8 mouse cellular contexts compared by ENCODE assay signal in the genomic region with DNA sequence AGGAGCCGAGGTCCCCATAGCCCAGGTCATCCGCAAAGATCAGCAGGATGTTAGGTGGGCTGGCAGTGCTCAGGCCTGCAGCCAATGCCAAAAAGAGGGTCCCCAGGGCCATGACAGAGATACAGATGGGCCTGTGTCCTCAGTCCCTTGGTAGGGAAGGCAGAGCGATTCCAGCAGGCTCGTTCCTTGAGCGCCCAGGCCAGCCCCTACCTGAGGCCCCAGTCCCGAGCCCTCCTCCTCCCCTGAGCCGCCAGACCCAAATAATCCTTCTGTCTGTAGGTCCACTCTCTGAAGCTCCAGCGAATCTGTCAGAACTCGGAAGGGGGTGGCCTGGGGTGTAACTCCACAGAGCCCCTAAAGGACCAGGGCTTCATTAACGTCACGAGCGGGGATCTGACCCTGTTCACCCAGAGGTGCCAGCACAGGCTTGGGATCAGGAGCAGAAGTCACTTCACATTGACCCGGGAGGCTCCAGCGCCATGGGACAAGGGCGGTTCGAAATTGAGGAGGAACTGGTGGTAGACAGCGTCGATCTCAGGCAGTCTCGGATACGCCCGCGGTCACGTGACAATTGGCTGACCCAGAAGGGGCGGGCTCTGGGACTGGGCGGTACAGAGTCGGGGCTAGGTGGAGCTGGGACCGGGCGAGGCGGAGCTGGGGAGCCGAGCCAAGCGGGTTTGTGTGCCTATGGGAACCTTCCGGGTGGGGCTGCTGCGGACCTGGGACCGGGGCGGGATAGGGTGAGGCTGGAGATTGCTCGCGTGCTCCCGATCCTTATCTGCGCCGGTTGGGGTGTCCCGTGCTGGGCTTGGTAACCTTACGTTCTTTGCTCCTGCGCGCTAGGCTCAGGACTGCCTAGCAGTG. TPM values are rescaled to one million over a fixed set of nuclear protein-coding genes. Genes with fewer than 3 reads are reported as not detected.
DNase-seq lines count a peak whose midpoint lies in the region; ATAC-seq and TF ChIP-seq lines count a peak whose summit lies in the region.

No protein-coding gene starts in this region.

- in situ Hi-C loops in CH12.LX (cut with MboI; ENCODE audit: low pct_ligation_motif_present, low pct_unique_long_range_greater_than_20kb, low sequenced_read_pairs): loop anchor here (5.0 kb wide), 1 partner anchor 56 kb away; no protein-coding TSS in a partner anchor

- WGBS in forebrain, embryonic 12.5 days: 10% methylated on average over 43 of the region's 44 CpGs
- WGBS in heart, postnatal 0 days: 8% methylated on average over 43 of the region's 44 CpGs
- 10% methylated on average over 44 of the region's 44 CpGs for WGBS in large intestine, adult 2 months
- WGBS in liver, postnatal 0 days (ENCODE audit: insufficient replicate concordance): 9% methylated on average over 44 of the region's 44 CpGs
- 10% methylated on average over 44 of the region's 44 CpGs for WGBS in neural tube, embryonic 14.5 days

- H3K9ac ChIP-seq in CH12.LX (ENCODE audit: insufficient read depth, low read depth): peak overlapping the region; percentile 60
- peak overlapping the region; percentile 69 for H3K9ac ChIP-seq in forebrain, embryonic 12.5 days
- H3K9ac ChIP-seq in heart, postnatal 0 days (replicated peaks; ENCODE audit: low read depth, low read length): peak overlapping the region; percentile 46
- peak overlapping the region; percentile 66 for H3K9ac ChIP-seq in liver, postnatal 0 days (replicated peaks)
- H3K9ac ChIP-seq in neural tube, embryonic 14.5 days (replicated peaks; ENCODE audit: low read depth, low read length): peak overlapping the region; percentile 64

- peak; percentile 94 for DNase-seq in CH12.LX (ENCODE audit: extremely low read depth)
- peak; percentile 91 for DNase-seq in c-Kit-positive CD71-positive TER-119-positive erythroid progenitor cells, embryonic 14.5 days (ENCODE audit: low spot score)
- peak; percentile 90 for DNase-seq in heart, postnatal 0 days (ENCODE audit: low spot score)
- peak; percentile 84 for DNase-seq in large intestine, adult 2 months (ENCODE audit: low read depth, low spot score)
- peak; percentile 95 for DNase-seq in liver, postnatal 0 days
- DNase-seq in testis, postnatal 10 days (ENCODE audit: low spot score): peak; percentile 93

- no peaks in the 10 kb centered on the region for H3K79me2 ChIP-seq in CH12.LX (replicated peaks; ENCODE audit: control insufficient read depth, extremely low read depth, insufficient read depth, poor library complexity, severe bottlenecking)

- dilution Hi-C loops in CH12.LX (cut with MboI; ENCODE audit: extremely low pct_ligation_motif_present, extremely low pct_unique_long_range_greater_than_20kb, low sequenced_read_pairs): no loop called here

- H3K4me3 ChIP-seq in CH12.LX (replicated peaks in 1 of 3; ENCODE audit: low read depth in 2 of 3, low read length in 2 of 3, poor library complexity in 1 of 3): peak overlapping the region; percentile 63 to 95 (median 71)
- peak overlapping the region; percentile 58 for H3K4me3 ChIP-seq in forebrain, embryonic 12.5 days (replicated peaks)
- H3K4me3 ChIP-seq in heart, postnatal 0 days (ENCODE audit: low read depth, low read length): peak overlapping the region; percentile 54
- peak overlapping the region; percentile 59 for H3K4me3 ChIP-seq in liver, postnatal 0 days (ENCODE audit: low read depth, low read length)
- H3K4me3 ChIP-seq in neural tube, embryonic 14.5 days (ENCODE audit: low read depth, low read length): peak overlapping the region; percentile 57

- TF ChIP-seq POLR2A in CH12.LX (IDR thresholded peaks at IDR 0.05; ENCODE audit: low read depth, low read length): peak; percentile 81

- no peak for TF ChIP-seq RAD21 in CH12.LX (IDR thresholded peaks at IDR 0.05; ENCODE audit: low read depth, low read length)

- peaks cover 11 to 29% of the 10 kb centered on the region in 2 experiments for H3K4me1 ChIP-seq in CH12.LX (ENCODE audit: control insufficient read depth in 1 of 2, insufficient read depth in 2 of 2)
- peaks cover 13% of the 10 kb centered on the region for H3K4me1 ChIP-seq in forebrain, embryonic 12.5 days
- H3K4me1 ChIP-seq in heart, postnatal 0 days (ENCODE audit: control insufficient read depth, insufficient read depth): peaks cover 10% of the 10 kb centered on the region
- H3K4me1 ChIP-seq in liver, postnatal 0 days (ENCODE audit: insufficient read depth): peaks cover 18% of the 10 kb centered on the region
- peaks cover 5% of the 10 kb centered on the region; the same call in 1 of the 2 replicates for H3K4me1 ChIP-seq in neural tube, embryonic 14.5 days (ENCODE audit: control insufficient read depth, insufficient read depth, low read length)

- H3K27me3 ChIP-seq in CH12.LX (replicated peaks): no peaks in the 10 kb centered on the region
- peaks cover 16% of the 10 kb centered on the region; the same call in 1 of the 2 replicates for H3K27me3 ChIP-seq in forebrain, embryonic 12.5 days
- H3K27me3 ChIP-seq in heart, postnatal 0 days (ENCODE audit: control insufficient read depth, insufficient read depth, low read length): no peaks in the 10 kb centered on the region
- no peaks in the 10 kb centered on the region for H3K27me3 ChIP-seq in liver, postnatal 0 days (ENCODE audit: insufficient read depth, low read length)
- H3K27me3 ChIP-seq in neural tube, embryonic 14.5 days (ENCODE audit: control insufficient read depth, insufficient read depth, low read length): no peaks in the 10 kb centered on the region

- H3K36me3 ChIP-seq in CH12.LX (replicated peaks in 1 of 2; ENCODE audit: control insufficient read depth in 1 of 2, insufficient read depth in 1 of 2, low read length in 1 of 2): peaks cover 2 to 35% of the 10 kb centered on the region in 2 experiments
- H3K36me3 ChIP-seq in forebrain, embryonic 12.5 days (replicated peaks): no peaks in the 10 kb centered on the region
- no peaks in the 10 kb centered on the region for H3K36me3 ChIP-seq in heart, postnatal 0 days (replicated peaks; ENCODE audit: control insufficient read depth, insufficient read depth, low read length)
- no peaks in the 10 kb centered on the region for H3K36me3 ChIP-seq in liver, postnatal 0 days (replicated peaks; ENCODE audit: insufficient read depth, low read length)
- H3K36me3 ChIP-seq in neural tube, embryonic 14.5 days (ENCODE audit: control insufficient read depth, insufficient read depth, low read length): no peaks in the 10 kb centered on the region

- peak overlapping the region; percentile 59 for H3K4me2 ChIP-seq in CH12.LX (ENCODE audit: insufficient read depth, low read depth, poor library complexity, severe bottlenecking)
- peak overlapping the region; percentile 82 for H3K4me2 ChIP-seq in forebrain, embryonic 12.5 days
- H3K4me2 ChIP-seq in heart, postnatal 0 days (ENCODE audit: low read depth, low read length): peak overlapping the region; percentile 88
- peak overlapping the region; percentile 84 for H3K4me2 ChIP-seq in liver, postnatal 0 days (ENCODE audit: low read depth, low read length)
- peak overlapping the region; percentile 95 for H3K4me2 ChIP-seq in neural tube, embryonic 14.5 days (ENCODE audit: low read depth, low read length)

- no peak overlapping the region for H3K27ac ChIP-seq in CH12.LX (ENCODE audit: insufficient read depth, low read depth)
- H3K27ac ChIP-seq in forebrain, embryonic 12.5 days: peak overlapping the region; percentile 66; the same call in 1 of the 2 replicates
- peak overlapping the region; percentile 80 for H3K27ac ChIP-seq in heart, postnatal 0 days (ENCODE audit: low read depth)
- peak overlapping the region; percentile 66 for H3K27ac ChIP-seq in liver, postnatal 0 days (ENCODE audit: low read depth)
- H3K27ac ChIP-seq in neural tube, embryonic 14.5 days (ENCODE audit: low read depth, low read length): peak overlapping the region; percentile 77

- H3K9me3 ChIP-seq in CH12.LX (replicated peaks; ENCODE audit: low read length): no peaks in the 10 kb centered on the region
- no peaks in the 10 kb centered on the region for H3K9me3 ChIP-seq in forebrain, embryonic 12.5 days
- no peaks in the 10 kb centered on the region for H3K9me3 ChIP-seq in heart, postnatal 0 days (replicated peaks; ENCODE audit: control insufficient read depth, low read length)
- no peaks in the 10 kb centered on the region for H3K9me3 ChIP-seq in liver, postnatal 0 days (ENCODE audit: low read length)
- no peaks in the 10 kb centered on the region for H3K9me3 ChIP-seq in neural tube, embryonic 14.5 days (ENCODE audit: control insufficient read depth, low read length)

- ATAC-seq in forebrain, embryonic 12.5 days (ENCODE audit: low FRiP score): peak; percentile 98
- peak; percentile 92 for ATAC-seq in heart, postnatal 0 days (ENCODE audit: insufficient read depth, low read depth)
- ATAC-seq in liver, postnatal 0 days: peak; percentile 97
- ATAC-seq in neural tube, embryonic 14.5 days (ENCODE audit: low read depth): peak; percentile 97

- no peak for TF ChIP-seq CTCF in CH12.LX (conservative IDR thresholded peaks at IDR 0.05 in 1 of 2, IDR thresholded peaks at IDR 0.05 in 1 of 2; ENCODE audit: low read depth in 2 of 2, low read length in 2 of 2)
- TF ChIP-seq CTCF in heart, postnatal 0 days (IDR thresholded peaks at IDR 0.05; ENCODE audit: low read depth): peak; percentile 6; the same call in 1 of the 2 replicates
- no peak for TF ChIP-seq CTCF in liver, postnatal 0 days (IDR thresholded peaks at IDR 0.05; ENCODE audit: low read depth)

- no peak for TF ChIP-seq EP300 in CH12.LX (IDR thresholded peaks at IDR 0.05; ENCODE audit: low read length)
- no peak for TF ChIP-seq EP300 in heart, postnatal 0 days (IDR thresholded peaks at IDR 0.05; ENCODE audit: low read depth)
- TF ChIP-seq EP300 in liver, postnatal 0 days (IDR thresholded peaks at IDR 0.05; ENCODE audit: low read depth): no peak

RNA-seq across cellular contexts. Expression of gene Arsa, which starts 1.4 kb away (rescaled TPM):
- 6.3 and 9.3 TPM in 2 replicates for total RNA-seq in CH12.LX (2012; rRNA removed)
- total RNA-seq in CH12.LX (2014; rRNA removed): 8.3 and 10.3 TPM in 2 replicates
- polyA plus RNA-seq in CH12.LX (2012; ENCODE audit: insufficient read length, low read depth): 9.5 and 9.9 TPM in 2 replicates
- 12.5 and 13.6 TPM in 2 replicates for polyA plus RNA-seq in forebrain, embryonic 12.5 days (2016; fragmentation: Nextera tagmentation; extraction: Ambion mirVana)
- 14.1 and 17.6 TPM in 2 replicates for total RNA-seq in heart, postnatal 0 days (2014; rRNA removed; ENCODE audit: low replicate concordance)
- 10.4 and 12.7 TPM in 2 replicates for polyA plus RNA-seq in heart, postnatal 0 days (2015; fragmentation: Nextera tagmentation; extraction: Ambion mirVana)
- polyA plus RNA-seq in large intestine, adult 2 months (2012; rRNA removed): 16.9 and 27.7 TPM in 2 replicates
- 4.7 and 5.5 TPM in 2 replicates for polyA plus RNA-seq in liver, postnatal 0 days (2015; fragmentation: Nextera tagmentation; extraction: Ambion mirVana)
- polyA plus RNA-seq in neural tube, embryonic 14.5 days (2014; fragmentation: Nextera tagmentation; extraction: Ambion mirVana): 17.3 and 18.9 TPM in 2 replicates

RNA-seq across cellular contexts. Expression of gene Mapk8ip2, which starts 22.1 kb away (rescaled TPM):
- 0.04 TPM in 1 of 2 replicates, not detected in the other for total RNA-seq in CH12.LX (2012; rRNA removed)
- total RNA-seq in CH12.LX (2014; rRNA removed): not detected in 2 replicates
- polyA plus RNA-seq in CH12.LX (2012; ENCODE audit: insufficient read length, low read depth): not detected in 2 replicates
- 44.1 and 51.6 TPM in 2 replicates for polyA plus RNA-seq in forebrain, embryonic 12.5 days (2016; fragmentation: Nextera tagmentation; extraction: Ambion mirVana)
- 0.84 TPM in 1 of 2 replicates, not detected in the other for total RNA-seq in heart, postnatal 0 days (2014; rRNA removed; ENCODE audit: low replicate concordance)
- polyA plus RNA-seq in heart, postnatal 0 days (2015; fragmentation: Nextera tagmentation; extraction: Ambion mirVana): 0.15 and 0.23 TPM in 2 replicates
- 1.1 and 1.2 TPM in 2 replicates for polyA plus RNA-seq in large intestine, adult 2 months (2012; rRNA removed)
- polyA plus RNA-seq in liver, postnatal 0 days (2015; fragmentation: Nextera tagmentation; extraction: Ambion mirVana): not detected in 2 replicates
- polyA plus RNA-seq in neural tube, embryonic 14.5 days (2014; fragmentation: Nextera tagmentation; extraction: Ambion mirVana): 64.5 and 73.1 TPM in 2 replicates

RNA-seq across cellular contexts. Expression of gene Shank3, which starts 23.6 kb away (rescaled TPM):
- total RNA-seq in CH12.LX (2012; rRNA removed) (not detected in 2 replicates), CH12.LX (2014; rRNA removed) (not detected in 2 replicates)
- not detected in 2 replicates for polyA plus RNA-seq in CH12.LX (2012; ENCODE audit: insufficient read length, low read depth)
- polyA plus RNA-seq in forebrain, embryonic 12.5 days (2016; fragmentation: Nextera tagmentation; extraction: Ambion mirVana): 7.9 and 8.8 TPM in 2 replicates
- 17.1 and 26.5 TPM in 2 replicates for total RNA-seq in heart, postnatal 0 days (2014; rRNA removed; ENCODE audit: low replicate concordance)
- 0.81 and 1.1 TPM in 2 replicates for polyA plus RNA-seq in heart, postnatal 0 days (2015; fragmentation: Nextera tagmentation; extraction: Ambion mirVana)
- 3.0 and 5.5 TPM in 2 replicates for polyA plus RNA-seq in large intestine, adult 2 months (2012; rRNA removed)
- 0.27 and 0.81 TPM in 2 replicates for polyA plus RNA-seq in liver, postnatal 0 days (2015; fragmentation: Nextera tagmentation; extraction: Ambion mirVana)
- polyA plus RNA-seq in neural tube, embryonic 14.5 days (2014; fragmentation: Nextera tagmentation; extraction: Ambion mirVana): 7.4 and 10.1 TPM in 2 replicates

RNA-seq across cellular contexts. Expression of gene Chkb, which starts 46.1 kb away (rescaled TPM):
- 24.0 and 26.4 TPM in 2 replicates for total RNA-seq in CH12.LX (2012; rRNA removed)
- 21.1 and 25.9 TPM in 2 replicates for total RNA-seq in CH12.LX (2014; rRNA removed)
- 25.0 and 31.8 TPM in 2 replicates for polyA plus RNA-seq in CH12.LX (2012; ENCODE audit: insufficient read length, low read depth)
- polyA plus RNA-seq in forebrain, embryonic 12.5 days (2016; fragmentation: Nextera tagmentation; extraction: Ambion mirVana): 58.8 and 62.6 TPM in 2 replicates
- total RNA-seq in heart, postnatal 0 days (2014; rRNA removed; ENCODE audit: low replicate concordance): 64.5 and 78.3 TPM in 2 replicates
- polyA plus RNA-seq in heart, postnatal 0 days (2015; fragmentation: Nextera tagmentation; extraction: Ambion mirVana): 130 and 142 TPM in 2 replicates
- 125 and 129 TPM in 2 replicates for polyA plus RNA-seq in large intestine, adult 2 months (2012; rRNA removed)
- polyA plus RNA-seq in liver, postnatal 0 days (2015; fragmentation: Nextera tagmentation; extraction: Ambion mirVana): 42.7 and 44.3 TPM in 2 replicates
- polyA plus RNA-seq in neural tube, embryonic 14.5 days (2014; fragmentation: Nextera tagmentation; extraction: Ambion mirVana): 76.5 and 80.9 TPM in 2 replicates

RNA-seq across cellular contexts. Expression of gene Gm44502, which starts 46.3 kb away (rescaled TPM):
- total RNA-seq in CH12.LX (2012; rRNA removed) (0.13 and 0.34 TPM in 2 replicates), CH12.LX (2014; rRNA removed) (0.15 TPM in 1 of 2 replicates, not detected in the other)
- 1.9 TPM in 1 of 2 replicates, not detected in the other for polyA plus RNA-seq in CH12.LX (2012; ENCODE audit: insufficient read length, low read depth)
- polyA plus RNA-seq in forebrain, embryonic 12.5 days (2016; fragmentation: Nextera tagmentation; extraction: Ambion mirVana): 0.27 TPM in 1 of 2 replicates, not detected in the other
- total RNA-seq in heart, postnatal 0 days (2014; rRNA removed; ENCODE audit: low replicate concordance): 0.08 and 2.4 TPM in 2 replicates
- 0.80 and 0.82 TPM in 2 replicates for polyA plus RNA-seq in heart, postnatal 0 days (2015; fragmentation: Nextera tagmentation; extraction: Ambion mirVana)
- polyA plus RNA-seq in large intestine, adult 2 months (2012; rRNA removed): 0.68 and 1.4 TPM in 2 replicates
- not detected in 2 replicates for polyA plus RNA-seq in liver, postnatal 0 days (2015; fragmentation: Nextera tagmentation; extraction: Ambion mirVana)
- polyA plus RNA-seq in neural tube, embryonic 14.5 days (2014; fragmentation: Nextera tagmentation; extraction: Ambion mirVana): 0.20 TPM in 1 of 2 replicates, not detected in the other

Comparison
In these comparisons a context has a peak if more than half of its experiments do, and no peak if none do; other contexts are left out.
1. RNA of gene Mapk8ip2, which starts 22.1 kb away (polyA plus RNA-seq): 64.5 to 73.1 TPM in neural tube, embryonic 14.5 days and 44.1 to 51.6 TPM in forebrain, embryonic 12.5 days; 1.1 to 1.2 TPM in large intestine, adult 2 months, 0.15 to 0.23 TPM in heart, postnatal 0 days, not detected in CH12.LX and not detected in liver, postnatal 0 days; every median in the first group is over 10 times any median in the second.
2. Peak in every context shown above with its lines, with median percentiles within 50 percentile points of each other: DNase-seq, H3K4me2 ChIP-seq, H3K4me3 ChIP-seq, H3K9ac ChIP-seq and ATAC-seq.